Mouse (Mus musculus): ENCODE measurements around the gene Mthfd1l. TPM values are rescaled to one million over a fixed set of nuclear protein-coding genes. Genes with fewer than 3 reads are reported as not detected.
"Not testable (repeated sequence)": the region's sequence is repeated elsewhere in the genome, so short reads cannot be mapped to it uniquely, and the experiment has no call there.

Gene Mthfd1l
- total RNA-seq, 2 experiments from 2014 or later, result 14.6 to 15.1 TPM

DNA sequence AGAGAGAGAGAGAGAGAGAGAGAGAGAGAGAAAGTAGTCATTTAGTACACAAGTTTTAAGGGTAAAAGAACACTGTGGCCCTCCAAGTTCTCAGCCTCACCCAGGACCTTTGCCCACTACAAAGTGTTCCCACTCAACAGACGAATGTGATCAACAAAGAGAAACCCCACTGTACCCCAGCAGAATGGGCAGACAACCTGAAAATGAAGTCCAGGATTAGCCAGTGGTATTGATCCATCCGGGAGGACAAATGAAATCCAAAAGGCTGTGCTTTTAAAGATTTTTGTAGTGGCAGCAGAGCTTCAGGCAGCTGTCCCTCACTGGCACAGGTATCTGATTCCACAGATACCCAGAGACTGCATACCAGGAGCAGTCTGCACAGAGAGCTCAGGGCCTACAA lies 189.1 kb downstream of the Mthfd1l start:
- DNase-seq (ENCODE audit: extremely low spot score in 1 of 2, low spot score in 2 of 2), result no peak
- intact Hi-C loops (cut with DNase I), result no loop called here

DNA sequence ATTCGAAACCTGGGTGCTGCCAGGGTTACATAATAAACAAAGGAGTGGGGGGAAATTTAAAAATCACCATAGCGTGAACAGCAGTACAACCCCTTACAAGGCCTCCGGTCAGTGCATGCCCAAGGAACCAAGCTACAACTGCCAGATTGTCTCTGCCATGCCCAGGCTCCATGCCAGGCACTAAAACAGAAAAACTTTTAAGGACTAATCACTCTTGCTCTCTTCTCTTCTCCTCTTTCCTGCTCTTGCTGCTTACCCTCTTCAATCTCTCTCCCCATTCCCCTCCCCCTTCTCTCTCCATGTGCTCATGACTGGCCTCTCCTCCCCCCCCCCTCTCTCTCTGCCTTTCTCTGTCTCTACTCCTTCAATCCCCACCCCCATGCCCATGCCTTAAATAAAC lies 190.1 kb downstream of the Mthfd1l start:
- no peak for DNase-seq (ENCODE audit: extremely low spot score in 1 of 2, low spot score in 2 of 2)
- intact Hi-C loops (cut with DNase I), result no loop called here

DNA sequence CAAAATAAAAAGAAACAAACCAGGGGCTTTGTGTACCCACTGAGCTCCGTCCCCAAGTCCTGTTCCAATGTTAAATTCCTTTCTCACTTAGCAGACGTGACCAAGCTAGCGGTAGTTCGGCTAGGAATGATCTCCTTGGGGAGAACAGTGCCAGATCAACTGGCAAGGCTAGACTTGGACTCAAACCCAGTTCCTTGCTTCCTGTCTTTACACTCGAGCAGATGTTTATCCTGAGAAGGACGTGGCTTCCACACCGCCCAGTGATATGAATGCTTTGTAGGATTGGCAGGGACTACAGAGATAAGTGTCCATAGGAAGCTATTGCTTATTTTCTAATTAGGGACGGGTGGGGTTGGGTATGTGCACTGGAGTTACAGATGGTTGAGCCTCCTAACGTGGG lies 191.8 kb downstream of the Mthfd1l start:
- intact Hi-C loops (cut with DNase I), result no loop called here
- no peak for DNase-seq (ENCODE audit: extremely low spot score in 1 of 2, low spot score in 2 of 2)

DNA sequence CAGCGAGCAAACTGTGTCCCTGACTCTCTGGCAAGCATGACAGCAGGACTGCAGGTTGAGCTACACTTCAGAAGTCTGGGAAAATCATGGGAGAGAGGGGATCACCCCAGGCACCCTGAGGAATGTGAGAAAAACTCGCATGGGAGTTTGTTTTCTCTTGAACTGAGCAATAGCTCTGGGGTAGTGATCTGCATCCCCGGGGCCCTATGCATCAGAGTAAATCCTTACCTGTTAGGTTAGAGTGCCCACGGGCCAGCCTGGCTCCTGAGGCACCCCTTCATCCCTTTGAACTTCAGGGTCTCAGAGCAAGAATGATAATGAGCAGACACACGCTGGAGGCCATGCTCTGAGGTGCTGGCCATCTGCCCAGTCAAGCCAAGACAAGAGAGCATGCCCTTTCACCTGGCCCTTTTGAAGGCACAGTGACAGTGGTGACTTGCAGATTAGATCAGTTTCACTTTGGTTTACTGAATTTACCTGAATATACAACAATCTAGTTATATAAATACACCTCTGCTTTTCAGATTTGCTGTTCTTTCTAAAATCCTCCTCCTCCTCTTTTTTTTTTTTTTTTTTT lies 195.4 kb downstream of the Mthfd1l start:
- DNase-seq (ENCODE audit: extremely low spot score in 1 of 2, low spot score in 2 of 2), result no peak
- intact Hi-C loops (cut with DNase I), result no loop called here

DNA sequence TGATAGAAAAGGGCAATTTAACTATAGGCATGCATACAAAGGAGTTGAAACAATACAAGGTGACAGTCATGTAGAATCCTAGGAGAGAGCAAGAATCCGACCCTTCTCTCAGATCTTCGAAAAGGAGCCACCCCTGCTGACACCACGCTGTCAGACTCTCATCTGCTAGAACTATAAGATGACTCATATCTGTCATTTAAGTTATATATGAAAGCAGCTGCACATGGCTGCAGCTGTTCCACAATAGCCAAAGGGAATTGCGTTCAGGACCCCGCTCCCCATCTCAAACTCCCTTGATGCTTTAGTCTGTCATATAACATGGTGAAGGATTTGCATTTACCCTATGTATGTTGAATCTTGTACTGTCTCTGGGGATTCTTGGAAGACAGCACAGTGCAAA lies 201.3 kb downstream of the Mthfd1l start:
- intact Hi-C loops (cut with DNase I), result no loop called here
- DNase-seq (ENCODE audit: extremely low spot score in 1 of 2, low spot score in 2 of 2), result no peak

DNA sequence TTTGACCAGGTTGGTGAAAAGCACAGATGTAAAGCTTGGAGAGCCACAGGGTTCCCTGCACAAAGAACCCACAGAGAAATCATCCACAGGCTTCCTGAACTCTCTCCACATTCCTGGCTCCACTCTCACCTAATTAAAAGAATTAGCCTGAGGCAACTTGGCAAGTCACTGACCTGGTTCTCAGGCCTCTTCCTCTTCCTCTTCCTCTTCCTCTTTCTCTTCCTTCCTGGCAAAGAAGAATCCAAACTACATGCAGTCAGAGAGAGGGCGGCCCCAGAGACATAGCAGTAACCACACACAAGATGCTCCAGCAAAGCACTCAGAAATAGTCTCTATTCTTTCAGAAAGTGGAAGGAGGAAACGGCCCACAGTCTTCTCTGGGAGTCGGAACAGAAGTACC lies 201.8 kb downstream of the Mthfd1l start:
- intact Hi-C loops (cut with DNase I), result no loop called here
- DNase-seq (ENCODE audit: extremely low spot score in 1 of 2, low spot score in 2 of 2), result no peak

DNA sequence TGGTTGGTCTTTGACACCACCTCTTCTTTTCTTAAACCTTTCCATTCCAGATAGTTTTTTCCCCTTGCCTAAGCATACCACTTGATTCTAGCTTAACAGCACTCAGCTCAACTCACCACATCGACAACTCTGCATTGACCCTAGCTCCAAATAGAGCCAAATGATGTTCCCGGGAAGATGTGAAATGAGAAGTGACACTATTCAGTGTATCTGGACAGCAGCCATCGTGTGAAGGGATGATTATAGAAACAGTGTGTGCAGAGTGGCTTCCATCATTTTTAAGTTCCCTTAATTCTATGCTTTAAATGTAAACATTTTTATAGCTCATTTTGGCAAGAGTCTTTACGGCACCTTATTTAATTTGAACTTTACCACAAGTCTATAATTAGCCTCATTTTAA lies 204.4 kb downstream of the Mthfd1l start:
- DNase-seq (ENCODE audit: extremely low spot score in 1 of 2, low spot score in 2 of 2), result no peak
- intact Hi-C loops (cut with DNase I), result no loop called here

DNA sequence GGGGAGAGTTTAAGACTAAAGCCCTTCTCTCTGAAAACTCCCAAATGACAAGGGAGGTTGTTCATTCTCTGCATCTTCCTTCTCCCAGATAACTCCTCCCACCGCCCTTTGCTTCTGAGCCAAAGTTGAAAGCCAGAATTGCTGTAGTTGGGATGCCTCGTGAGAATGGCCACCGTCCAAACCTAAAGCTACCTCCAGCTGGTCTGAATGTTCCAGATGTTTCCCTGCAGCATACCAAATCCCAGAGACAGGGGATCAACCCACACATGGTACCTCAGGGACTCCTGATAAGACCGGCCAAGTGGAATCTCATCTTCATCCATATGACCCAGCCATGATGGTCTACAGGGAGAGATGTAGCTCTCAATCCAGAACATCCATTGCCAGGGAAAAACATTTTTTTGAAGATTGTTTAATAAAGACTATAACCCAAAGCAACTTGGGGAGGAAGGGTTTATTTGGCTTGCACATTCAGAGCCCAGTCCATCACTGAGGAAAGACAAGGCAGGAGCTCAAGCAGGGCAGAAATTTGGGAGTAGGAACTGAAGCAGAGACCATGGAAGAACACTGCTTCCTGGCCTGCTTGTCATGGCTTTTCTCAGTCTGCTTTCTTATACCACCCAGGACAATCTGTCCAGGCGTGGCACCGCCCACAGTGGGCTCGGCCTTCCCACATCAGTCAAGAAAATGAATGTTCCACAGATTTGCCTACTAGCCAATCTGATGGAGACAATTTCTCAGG lies 206.3 kb downstream of the Mthfd1l start:
- DNase-seq (ENCODE audit: extremely low spot score in 1 of 2, low spot score in 2 of 2), result no peak
- intact Hi-C loops (cut with DNase I), result no loop called here

DNA sequence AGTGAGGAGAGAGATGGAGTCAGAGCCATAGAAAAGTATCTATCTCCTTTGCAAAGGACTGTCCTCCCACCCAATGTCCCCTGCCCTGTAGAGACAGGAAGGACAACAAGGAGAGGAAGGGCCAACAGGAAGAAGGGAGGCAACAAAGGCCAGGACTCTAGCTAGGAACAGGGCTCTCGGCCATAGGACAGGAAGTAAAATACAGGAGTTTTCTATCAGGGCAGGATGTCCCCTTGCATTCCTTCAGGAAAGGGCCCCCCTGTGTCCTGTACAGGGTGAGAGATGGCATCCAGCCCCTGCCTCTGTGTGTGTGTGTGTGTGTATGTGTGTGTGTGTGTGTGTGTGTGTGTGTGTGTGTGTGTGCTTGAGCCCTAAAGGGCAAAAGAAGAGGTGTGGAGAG lies 209.0 kb downstream of the Mthfd1l start:
- intact Hi-C loops (cut with DNase I), result no loop called here
- DNase-seq (ENCODE audit: extremely low spot score in 1 of 2, low spot score in 2 of 2), result no peak

DNA sequence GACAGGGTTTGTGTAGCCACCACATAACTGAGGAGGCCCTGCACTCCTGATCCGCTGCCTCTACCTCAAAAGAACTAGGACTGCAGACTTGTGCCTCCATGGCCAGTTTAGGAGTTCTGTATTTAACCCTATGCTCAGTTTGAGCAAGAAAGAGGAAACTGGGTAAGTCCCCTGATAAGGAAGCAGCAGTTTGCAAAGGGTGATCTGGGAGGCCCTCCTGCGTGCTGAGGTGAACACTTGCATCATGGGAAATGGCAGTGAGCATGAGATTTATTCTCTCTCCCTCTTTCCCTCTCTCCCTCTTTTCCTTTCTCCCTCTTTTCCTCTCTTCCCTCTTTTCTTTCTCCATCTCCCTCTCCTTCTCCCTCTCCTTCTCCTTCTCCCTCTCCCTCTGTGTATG lies 209.5 kb downstream of the Mthfd1l start:
- intact Hi-C loops (cut with DNase I), result no loop called here
- no peak for DNase-seq (ENCODE audit: extremely low spot score in 1 of 2, low spot score in 2 of 2)

DNA sequence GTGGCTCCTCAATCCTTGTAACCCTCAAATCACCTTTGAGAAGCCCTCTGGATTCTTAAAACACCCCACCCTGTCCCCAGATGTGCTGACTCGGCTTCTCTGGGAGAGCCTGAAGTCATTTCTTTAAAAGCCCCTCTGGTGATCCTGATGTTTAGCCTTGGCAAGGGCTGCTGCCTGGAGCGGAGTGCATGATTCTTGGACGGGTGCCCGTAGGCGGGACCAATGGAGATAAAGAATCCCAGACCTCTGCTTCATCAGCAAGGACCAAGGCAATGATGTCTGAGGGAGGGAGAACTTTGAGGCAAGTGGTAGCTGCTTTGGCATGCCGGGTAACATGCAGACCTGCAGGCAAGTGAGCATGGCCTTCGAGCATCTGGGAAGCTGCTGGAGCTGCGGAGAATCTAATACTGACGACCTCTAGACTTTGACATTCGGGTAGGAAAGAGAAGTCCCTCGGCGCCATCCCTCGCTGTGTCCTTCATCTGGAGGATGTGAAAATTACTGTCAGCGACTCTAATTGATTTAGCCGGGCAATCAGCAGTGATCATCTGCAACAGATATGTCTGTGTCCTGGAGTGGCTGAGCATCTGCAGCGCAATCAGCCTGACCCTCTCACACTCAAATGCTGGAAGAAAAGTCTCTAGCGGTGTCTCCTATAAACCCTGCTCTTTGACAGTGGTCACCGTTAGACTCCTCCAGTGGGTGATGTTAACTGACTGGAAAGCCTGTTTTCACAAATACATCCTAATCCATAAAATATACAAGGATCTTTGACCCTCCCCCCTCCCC lies 215.9 kb downstream of the Mthfd1l start:
- DNase-seq (ENCODE audit: extremely low spot score in 1 of 2, low spot score in 2 of 2), result peak in 1 of 2 experiments; percentile 78
- intact Hi-C loops (cut with DNase I), result no loop called here

DNA sequence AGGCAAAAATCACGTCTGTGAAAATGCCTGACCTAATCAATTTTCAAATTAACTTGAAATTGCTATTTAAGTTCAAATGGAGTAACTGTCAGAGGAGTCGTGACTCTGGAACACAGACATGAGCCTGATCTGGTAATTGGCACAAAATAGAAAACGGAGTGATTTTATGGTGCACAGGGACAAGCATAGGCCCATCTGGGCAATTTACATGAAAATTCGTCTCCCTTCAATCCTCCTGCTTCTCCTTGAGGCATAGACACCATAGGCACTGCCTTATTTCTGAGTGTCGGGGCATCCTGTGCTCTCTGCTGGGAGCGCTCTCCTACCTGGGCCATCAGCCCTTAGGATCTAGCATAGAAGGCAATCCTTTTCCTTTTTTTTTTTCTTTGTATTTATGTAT lies 216.5 kb downstream of the Mthfd1l start:
- DNase-seq (ENCODE audit: extremely low spot score in 1 of 2, low spot score in 2 of 2), result no peak
- intact Hi-C loops (cut with DNase I), result no loop called here

DNA sequence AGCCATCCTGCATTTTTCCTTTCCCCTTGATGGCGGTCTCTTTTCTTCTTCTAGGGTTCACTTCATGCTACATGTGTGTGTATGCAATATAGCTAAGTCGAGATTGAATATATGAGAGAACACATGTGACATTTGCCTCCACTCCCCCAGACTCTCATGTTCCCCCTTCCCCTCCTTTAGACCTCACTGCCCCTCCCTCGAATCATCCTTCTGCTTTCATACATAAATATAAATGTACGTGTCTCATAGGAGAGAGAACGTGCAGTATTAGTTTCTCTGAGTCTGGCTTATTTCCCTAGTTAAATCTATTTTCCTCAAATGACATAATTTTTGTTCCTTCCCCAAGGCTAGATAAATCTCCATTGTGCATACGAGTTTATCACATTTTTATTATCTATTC lies 226.1 kb downstream of the Mthfd1l start:
- no peak for DNase-seq (ENCODE audit: extremely low spot score in 1 of 2, low spot score in 2 of 2)
- intact Hi-C loops (cut with DNase I), result no loop called here

DNA sequence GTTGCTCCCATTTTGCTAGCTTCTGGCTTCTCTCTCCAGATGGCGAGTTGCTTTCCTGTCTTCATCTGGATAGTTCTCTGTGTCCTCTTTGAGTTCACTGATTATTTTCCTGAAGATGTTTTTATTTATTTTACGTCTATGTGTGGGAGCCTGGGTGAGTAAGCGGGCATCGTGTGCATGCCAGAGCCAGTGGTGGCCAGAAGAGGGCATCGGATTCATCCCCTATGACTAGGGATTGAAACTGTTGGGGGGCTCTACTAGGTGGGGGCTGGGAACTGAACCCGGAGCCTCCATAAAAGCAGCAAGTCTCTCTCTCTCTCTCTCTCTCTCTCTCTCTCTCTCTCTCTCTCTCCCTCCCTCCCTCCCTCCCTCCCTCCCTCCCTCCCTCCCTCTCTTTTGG lies 227.0 kb downstream of the Mthfd1l start:
- DNase-seq (ENCODE audit: extremely low spot score in 1 of 2, low spot score in 2 of 2), result no peak
- intact Hi-C loops (cut with DNase I), result no loop called here

DNA sequence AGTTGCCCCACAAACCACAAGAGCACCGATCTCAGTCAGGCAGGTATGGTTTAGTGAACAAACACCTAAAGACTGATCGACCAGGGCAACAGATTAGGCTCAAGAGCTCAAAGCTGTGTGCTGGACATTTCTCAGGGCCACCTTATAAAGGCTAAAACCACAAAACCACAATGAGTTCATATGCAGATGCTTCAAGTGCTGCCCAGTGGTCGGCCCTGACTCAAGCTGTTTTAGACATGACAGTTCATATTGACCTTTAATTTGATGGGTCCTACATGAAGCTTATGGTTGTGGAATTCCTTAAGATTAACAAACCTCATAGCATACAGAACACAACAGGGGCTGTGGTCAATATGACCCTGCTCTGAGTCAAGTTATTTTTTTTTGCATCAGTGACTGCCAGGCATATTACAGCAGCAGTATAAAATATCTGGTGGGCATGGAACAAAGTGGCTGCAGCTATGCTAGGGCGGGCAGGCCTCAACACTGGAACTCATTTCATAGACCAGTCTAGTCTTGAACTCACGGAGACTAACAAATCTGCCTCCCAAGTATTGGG lies 227.7 kb downstream of the Mthfd1l start:
- intact Hi-C loops (cut with DNase I), result no loop called here

DNA sequence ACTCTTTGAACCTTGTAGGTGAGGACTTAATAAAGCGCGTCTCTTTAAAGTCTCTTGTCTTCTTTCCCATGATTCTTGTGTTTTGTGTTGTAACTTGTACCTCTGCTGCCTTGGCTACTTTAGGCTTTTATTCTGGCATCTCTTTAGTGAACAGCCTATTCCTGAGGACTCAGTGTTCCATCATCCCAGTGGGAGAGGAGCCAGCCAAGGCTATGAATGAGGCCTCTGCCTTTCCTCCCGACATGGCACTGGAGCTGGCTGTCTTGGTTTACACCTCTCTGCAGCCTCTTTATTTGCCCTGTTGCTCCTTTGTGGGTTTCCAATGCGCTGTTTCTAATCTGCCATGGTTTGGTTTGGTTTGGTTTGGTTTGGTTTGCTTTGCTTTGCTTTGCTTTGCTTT lies 228.2 kb downstream of the Mthfd1l start:
- intact Hi-C loops (cut with DNase I), result no loop called here
- no peak for DNase-seq (ENCODE audit: extremely low spot score in 1 of 2, low spot score in 2 of 2)

More for the DNA sequence above, 227.7 kb downstream of the Mthfd1l start:
- DNase-seq (ENCODE audit: extremely low spot score in 1 of 2, low spot score in 2 of 2), result no peak

DNA sequence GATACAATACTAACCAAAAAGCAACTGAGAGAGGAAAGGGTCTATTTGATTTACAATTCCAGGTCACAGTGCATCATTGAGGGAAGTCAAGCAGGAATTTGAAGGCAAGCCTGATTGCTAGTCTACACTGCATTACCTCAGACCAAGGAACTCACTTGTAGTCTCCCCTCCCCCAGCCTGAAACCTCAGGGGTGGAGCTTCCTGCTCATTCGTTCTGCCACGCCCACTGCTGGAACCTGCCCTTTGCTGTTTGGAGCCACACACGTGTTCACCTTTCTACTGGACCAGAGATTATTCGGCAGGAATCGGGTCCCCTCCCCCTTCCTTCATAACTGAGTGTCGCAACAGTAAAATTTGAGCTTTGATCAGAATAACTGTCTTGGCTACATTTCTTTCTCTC lies 230.7 kb downstream of the Mthfd1l start:
- intact Hi-C loops (cut with DNase I), result not testable (repeated sequence)
- peak in 1 of 2 experiments; percentile 28 for DNase-seq (ENCODE audit: extremely low spot score in 1 of 2, low spot score in 2 of 2)

DNA sequence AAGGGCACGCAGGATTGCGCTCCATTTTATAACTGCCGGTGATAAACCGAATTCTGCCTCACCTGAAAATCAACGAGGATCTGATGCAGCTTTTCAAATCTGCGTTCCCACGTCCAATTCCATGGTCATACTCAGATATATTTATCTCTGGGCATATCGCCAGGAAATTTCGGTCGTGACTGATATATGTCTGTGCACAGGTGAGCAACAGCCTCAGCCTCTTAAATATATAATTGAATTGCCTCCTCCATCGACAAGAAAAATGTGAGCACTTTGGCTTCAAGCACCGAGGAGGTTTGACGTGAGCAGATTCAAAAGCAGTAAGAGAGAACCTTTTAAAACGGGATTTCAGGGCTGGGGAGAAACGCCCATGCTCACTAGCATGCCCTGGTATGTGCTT lies 236.1 kb downstream of the Mthfd1l start:
- no peak for DNase-seq (ENCODE audit: extremely low spot score in 1 of 2, low spot score in 2 of 2)
- intact Hi-C loops (cut with DNase I), result no loop called here

DNA sequence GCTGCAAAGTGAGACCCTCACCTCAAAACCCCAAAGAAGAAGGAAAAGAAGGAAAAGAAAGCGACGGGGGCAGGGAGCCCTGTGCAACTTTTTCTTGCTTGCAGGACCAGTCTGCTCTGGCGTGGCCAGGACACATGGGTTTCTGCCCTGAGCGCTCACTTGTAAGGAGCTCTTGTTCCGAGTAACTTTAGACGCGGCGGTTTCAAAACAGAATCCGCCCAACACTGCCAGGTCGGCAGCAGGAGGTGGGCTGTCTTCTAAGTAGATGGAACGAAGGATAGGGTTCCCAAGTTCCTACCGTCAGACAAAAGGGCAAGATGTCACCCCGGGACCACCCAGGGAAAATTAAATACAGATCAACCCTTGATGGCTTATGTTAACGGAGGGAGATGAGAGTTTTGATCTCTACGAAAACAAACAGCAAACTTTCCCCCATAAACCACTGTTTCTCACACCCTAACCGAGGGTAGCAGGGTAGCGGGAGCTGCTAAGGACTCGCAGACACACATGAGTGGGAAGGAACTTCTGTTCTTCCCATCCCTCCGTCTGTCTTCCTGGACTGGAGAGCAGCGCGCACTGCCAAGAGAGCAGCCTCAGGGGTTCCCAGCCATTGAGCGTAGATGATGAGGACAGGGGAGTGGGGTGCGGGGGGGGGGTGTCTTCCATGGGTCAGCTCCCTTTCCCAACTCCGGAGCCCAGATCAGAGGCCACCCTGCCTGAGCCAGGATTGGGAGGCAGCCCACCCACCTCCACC lies 237.6 kb downstream of the Mthfd1l start:
- DNase-seq (ENCODE audit: extremely low spot score in 1 of 2, low spot score in 2 of 2), result peak; percentile 19 to 44
- intact Hi-C loops (cut with DNase I), result no loop called here
